Mouse (Mus musculus): ENCODE measurements at regions not wholly inside any gene's neighbourhood (a gene's known extent, or its start where the extent isn't known, plus 50 kb on each side); places are given as distances from the start of the nearest gene placed in this dataset.

- no peak for TF ChIP-seq CTCF (IDR thresholded peaks at IDR 0.05; ENCODE audit: borderline replicate concordance, control insufficient read depth, extremely low read depth, insufficient read depth, low read length, poor library complexity)
- no peak for TF ChIP-seq POLR2A (IDR thresholded peaks at IDR 0.05; ENCODE audit: control insufficient read depth, extremely low read depth, insufficient read depth, low read length, poor library complexity)
These were observed 175.3 kb downstream of the Mylk4 start for GRCm38 (mm10) chr13:32608413-32608812.

Data from thymus, adult 2 months (tissue).